Mouse (Mus musculus): ENCODE results near the gene Klhl6. TPM values are rescaled to one million over a fixed set of nuclear protein-coding genes. Genes with fewer than 3 reads are reported as not detected.

Gene Klhl6
- polyA plus RNA-seq, 1 experiment from 2014 or later, result 7.9 TPM

- WGBS, result 73% methylated on average over 1 of the region's 1 CpGs
- no peak for ATAC-seq (ENCODE audit: insufficient read depth, low FRiP score)
- no peaks in the 10 kb centered on the region for H3K4me1 ChIP-seq (ENCODE audit: control insufficient read depth, insufficient read depth, low read length)
- no peak overlapping the region for H3K27ac ChIP-seq (ENCODE audit: low read length)
- H3K9me3 ChIP-seq (replicated peaks; ENCODE audit: control insufficient read depth, low read length), result no peaks in the 10 kb centered on the region
- H3K9ac ChIP-seq (ENCODE audit: low read length), result no peak overlapping the region
- H3K4me2 ChIP-seq (ENCODE audit: low read depth, low read length), result no peak overlapping the region
- no peak overlapping the region for H3K4me3 ChIP-seq (replicated peaks; ENCODE audit: low read length)
- no peaks in the 10 kb centered on the region for H3K36me3 ChIP-seq (ENCODE audit: control insufficient read depth, insufficient read depth, low read length)
- H3K27me3 ChIP-seq (ENCODE audit: control insufficient read depth, insufficient read depth, low read length), result no peaks in the 10 kb centered on the region
Observed at GRCm38 (mm10) chr16:19966437-19966836, 16.4 kb downstream of the Klhl6 start.

DNA sequence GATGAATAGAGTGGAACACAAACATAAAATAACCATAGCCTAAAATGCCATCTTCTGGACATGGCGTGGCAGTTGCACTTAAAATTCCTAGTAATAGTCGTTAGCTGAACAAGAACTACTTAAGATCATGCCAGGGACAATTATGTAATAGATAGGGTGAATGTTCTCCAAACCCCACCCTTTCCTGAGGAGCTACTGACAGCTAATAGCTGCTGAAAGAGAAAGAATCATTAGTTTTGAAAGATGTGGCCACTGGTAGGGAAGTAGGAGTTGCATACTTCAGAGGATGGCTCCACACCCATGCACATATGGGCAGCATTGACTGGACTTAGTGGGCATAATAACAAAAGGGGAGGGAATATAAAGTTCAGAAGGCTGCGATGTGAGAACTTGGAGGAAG is 19.9 kb downstream of the Klhl6 start:
- no peak overlapping the region for H3K4me3 ChIP-seq (replicated peaks; ENCODE audit: low read length)
- no peak overlapping the region for H3K4me2 ChIP-seq (ENCODE audit: low read depth, low read length)
- 84% methylated on average over 3 of the region's 3 CpGs for WGBS
- no peaks in the 10 kb centered on the region for H3K4me1 ChIP-seq (ENCODE audit: control insufficient read depth, insufficient read depth, low read length)
- no peak for ATAC-seq (ENCODE audit: insufficient read depth, low FRiP score)
- no peaks in the 10 kb centered on the region for H3K27me3 ChIP-seq (ENCODE audit: control insufficient read depth, insufficient read depth, low read length)
- H3K9me3 ChIP-seq (replicated peaks; ENCODE audit: control insufficient read depth, low read length), result no peaks in the 10 kb centered on the region
- no peak overlapping the region for H3K27ac ChIP-seq (ENCODE audit: low read length)
- no peaks in the 10 kb centered on the region for H3K36me3 ChIP-seq (ENCODE audit: control insufficient read depth, insufficient read depth, low read length)
- H3K9ac ChIP-seq (ENCODE audit: low read length), result no peak overlapping the region

DNA sequence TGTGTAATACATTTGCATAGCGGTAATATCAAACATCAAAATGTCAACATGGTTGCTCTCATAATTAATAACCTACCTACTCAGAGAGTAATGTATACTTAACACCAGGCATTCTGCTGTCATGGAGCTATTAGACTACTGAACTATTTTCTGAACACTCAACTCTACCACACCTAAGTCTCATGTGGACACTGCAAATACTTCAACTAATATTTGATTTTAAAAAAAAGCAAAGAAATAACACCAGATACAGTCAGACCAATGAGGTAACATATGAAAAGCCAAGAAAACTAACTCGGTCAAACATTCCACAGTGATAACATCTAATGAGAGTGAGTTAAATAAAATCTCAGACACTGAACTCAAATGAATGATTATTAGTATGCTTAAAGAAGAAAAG is 21.8 kb downstream of the Klhl6 start:
- Histone ChIP-seq H3K4me2 (ENCODE audit: low read depth, low read length) (no peak overlapping the region), H3K36me3 (ENCODE audit: control insufficient read depth, insufficient read depth, low read length) (no peaks in the 10 kb centered on the region), H3K9ac (ENCODE audit: low read length) (no peak overlapping the region), H3K27me3 (ENCODE audit: control insufficient read depth, insufficient read depth, low read length) (no peaks in the 10 kb centered on the region), H3K4me1 (ENCODE audit: control insufficient read depth, insufficient read depth, low read length) (no peaks in the 10 kb centered on the region), H3K9me3 (replicated peaks; ENCODE audit: control insufficient read depth, low read length) (no peaks in the 10 kb centered on the region), H3K27ac (ENCODE audit: low read length) (no peak overlapping the region), H3K4me3 (replicated peaks; ENCODE audit: low read length) (no peak overlapping the region)
- peak; percentile 75; the same call in 1 of the 2 replicates for ATAC-seq (ENCODE audit: insufficient read depth, low FRiP score)
- 57% methylated on average over 2 of the region's 2 CpGs for WGBS

DNA sequence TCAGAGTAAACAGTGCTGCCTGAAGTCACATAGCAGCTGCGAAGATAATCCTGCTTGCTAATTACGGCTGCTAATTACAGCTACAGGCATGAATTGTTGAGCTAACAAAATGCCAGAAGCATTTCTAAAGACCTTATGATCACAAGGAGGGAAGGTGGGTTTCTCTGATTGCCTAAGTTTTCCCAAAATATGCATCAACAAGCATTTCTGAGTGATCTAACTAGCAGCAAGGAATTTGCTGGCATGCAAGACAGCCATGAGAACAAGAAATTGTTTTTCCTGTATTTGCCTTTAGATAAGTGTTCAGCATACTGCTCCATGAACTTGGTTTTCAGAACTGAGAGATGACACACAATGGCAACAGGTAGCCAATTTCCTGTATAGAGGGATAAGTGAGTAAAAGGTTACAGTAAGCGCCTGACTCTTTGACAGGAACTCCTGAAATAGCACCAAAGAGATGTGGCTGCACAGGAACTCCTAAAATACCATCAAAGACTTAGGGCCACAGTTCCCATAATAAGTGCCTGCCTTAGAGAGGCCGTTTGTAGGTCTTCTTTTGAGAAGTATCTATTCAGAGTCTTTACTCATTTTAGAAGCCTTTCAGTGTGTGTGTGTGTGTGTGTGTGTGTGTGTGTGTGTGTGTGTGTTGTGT is 22.3 kb downstream of the Klhl6 start:
- H3K27me3 ChIP-seq (ENCODE audit: control insufficient read depth, insufficient read depth, low read length), result no peaks in the 10 kb centered on the region
- no peak overlapping the region for H3K4me3 ChIP-seq (replicated peaks; ENCODE audit: low read length)
- H3K4me1 ChIP-seq (ENCODE audit: control insufficient read depth, insufficient read depth, low read length), result no peaks in the 10 kb centered on the region
- no peaks in the 10 kb centered on the region for H3K9me3 ChIP-seq (replicated peaks; ENCODE audit: control insufficient read depth, low read length)
- no peaks in the 10 kb centered on the region for H3K36me3 ChIP-seq (ENCODE audit: control insufficient read depth, insufficient read depth, low read length)
- no peak for ATAC-seq (ENCODE audit: insufficient read depth, low FRiP score)
- no peak overlapping the region for H3K9ac ChIP-seq (ENCODE audit: low read length)
- WGBS, result 63% methylated on average over 4 of the region's 4 CpGs
- H3K27ac ChIP-seq (ENCODE audit: low read length), result no peak overlapping the region
- no peak overlapping the region for H3K4me2 ChIP-seq (ENCODE audit: low read depth, low read length)

DNA sequence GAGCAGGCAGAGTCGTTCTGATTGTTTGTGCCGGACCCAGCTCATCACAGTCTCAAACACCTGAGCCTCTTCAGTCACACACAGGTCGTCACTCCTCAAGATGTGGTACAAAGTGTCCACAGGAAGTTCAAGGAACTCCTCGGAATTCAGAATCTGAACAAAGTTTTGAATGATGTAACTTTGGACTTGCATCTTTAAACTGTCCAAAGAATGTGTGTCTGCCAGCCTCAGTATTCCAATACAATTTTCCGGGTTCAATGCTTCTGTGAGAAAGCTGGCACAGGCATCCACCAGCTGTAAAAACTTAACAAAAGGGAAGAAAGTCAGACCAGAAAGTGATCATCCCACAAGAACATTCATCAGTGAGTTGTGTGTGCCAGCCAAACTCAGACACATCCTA is 25.8 kb downstream of the Klhl6 start:
- Histone ChIP-seq H3K4me2 (ENCODE audit: low read depth, low read length) (no peak overlapping the region), H3K4me3 (replicated peaks; ENCODE audit: low read length) (no peak overlapping the region), H3K36me3 (ENCODE audit: control insufficient read depth, insufficient read depth, low read length) (no peaks in the 10 kb centered on the region), H3K9me3 (replicated peaks; ENCODE audit: control insufficient read depth, low read length) (no peaks in the 10 kb centered on the region), H3K9ac (ENCODE audit: low read length) (no peak overlapping the region), H3K27me3 (ENCODE audit: control insufficient read depth, insufficient read depth, low read length) (no peaks in the 10 kb centered on the region), H3K27ac (ENCODE audit: low read length) (no peak overlapping the region), H3K4me1 (ENCODE audit: control insufficient read depth, insufficient read depth, low read length) (no peaks in the 10 kb centered on the region)
- ATAC-seq (ENCODE audit: insufficient read depth, low FRiP score), result no peak
- WGBS, result 72% methylated on average over 5 of the region's 5 CpGs

GRCm38 (mm10) chr16:19947336-19947735 is 35.5 kb downstream of the Klhl6 start:
- WGBS, result 88% methylated on average over 3 of the region's 3 CpGs
- H3K27me3 ChIP-seq (ENCODE audit: control insufficient read depth, insufficient read depth, low read length), result no peaks in the 10 kb centered on the region
- H3K4me1 ChIP-seq (ENCODE audit: control insufficient read depth, insufficient read depth, low read length), result no peaks in the 10 kb centered on the region
- H3K4me3 ChIP-seq (replicated peaks; ENCODE audit: low read length), result no peak overlapping the region
- no peaks in the 10 kb centered on the region for H3K9me3 ChIP-seq (replicated peaks; ENCODE audit: control insufficient read depth, low read length)
- no peak overlapping the region for H3K4me2 ChIP-seq (ENCODE audit: low read depth, low read length)
- ATAC-seq (ENCODE audit: insufficient read depth, low FRiP score), result no peak
- H3K9ac ChIP-seq (ENCODE audit: low read length), result no peak overlapping the region
- H3K36me3 ChIP-seq (ENCODE audit: control insufficient read depth, insufficient read depth, low read length), result no peaks in the 10 kb centered on the region
- H3K27ac ChIP-seq (ENCODE audit: low read length), result no peak overlapping the region

GRCm38 (mm10) chr16:19946578-19947298 is 36.1 kb downstream of the Klhl6 start:
- no peaks in the 10 kb centered on the region for H3K27me3 ChIP-seq (ENCODE audit: control insufficient read depth, insufficient read depth, low read length)
- H3K9ac ChIP-seq (ENCODE audit: low read length), result no peak overlapping the region
- no peaks in the 10 kb centered on the region for H3K4me1 ChIP-seq (ENCODE audit: control insufficient read depth, insufficient read depth, low read length)
- no peaks in the 10 kb centered on the region for H3K9me3 ChIP-seq (replicated peaks; ENCODE audit: control insufficient read depth, low read length)
- H3K4me2 ChIP-seq (ENCODE audit: low read depth, low read length), result no peak overlapping the region
- H3K36me3 ChIP-seq (ENCODE audit: control insufficient read depth, insufficient read depth, low read length), result no peaks in the 10 kb centered on the region
- H3K4me3 ChIP-seq (replicated peaks; ENCODE audit: low read length), result no peak overlapping the region
- 78% methylated on average over 11 of the region's 11 CpGs for WGBS
- H3K27ac ChIP-seq (ENCODE audit: low read length), result no peak overlapping the region
- ATAC-seq (ENCODE audit: insufficient read depth, low FRiP score), result no peak

DNA sequence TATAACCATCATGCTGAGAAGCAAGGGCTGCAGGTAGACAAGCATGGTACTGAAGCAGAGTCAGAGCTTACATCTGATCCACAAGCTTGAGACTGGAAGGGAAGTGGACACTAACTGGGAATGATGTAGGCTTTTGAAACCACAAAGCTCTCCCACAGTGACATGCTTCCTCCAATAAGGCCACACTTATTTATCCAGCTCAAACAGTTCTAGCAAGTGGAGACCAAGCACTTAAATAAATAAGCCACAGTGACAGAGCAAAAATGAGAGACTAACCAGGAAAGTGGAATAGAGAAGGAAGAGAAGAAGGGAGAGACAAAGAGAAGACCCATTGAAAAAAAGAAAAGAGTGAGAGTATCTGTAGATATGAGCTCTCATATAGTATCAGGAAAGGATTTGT is 62.0 kb downstream of the Klhl6 start:
- H3K4me2 ChIP-seq (ENCODE audit: low read depth, low read length), result no peak overlapping the region
- H3K36me3 ChIP-seq (ENCODE audit: control insufficient read depth, insufficient read depth, low read length), result no peaks in the 10 kb centered on the region
- no peaks in the 10 kb centered on the region for H3K4me1 ChIP-seq (ENCODE audit: control insufficient read depth, insufficient read depth, low read length)
- H3K9ac ChIP-seq (ENCODE audit: low read length), result no peak overlapping the region
- H3K4me3 ChIP-seq (replicated peaks; ENCODE audit: low read length), result no peak overlapping the region
- no peaks in the 10 kb centered on the region for H3K9me3 ChIP-seq (replicated peaks; ENCODE audit: control insufficient read depth, low read length)
- ATAC-seq (ENCODE audit: insufficient read depth, low FRiP score), result no peak
- H3K27me3 ChIP-seq (ENCODE audit: control insufficient read depth, insufficient read depth, low read length), result no peaks in the 10 kb centered on the region
- H3K27ac ChIP-seq (ENCODE audit: low read length), result no peak overlapping the region

DNA sequence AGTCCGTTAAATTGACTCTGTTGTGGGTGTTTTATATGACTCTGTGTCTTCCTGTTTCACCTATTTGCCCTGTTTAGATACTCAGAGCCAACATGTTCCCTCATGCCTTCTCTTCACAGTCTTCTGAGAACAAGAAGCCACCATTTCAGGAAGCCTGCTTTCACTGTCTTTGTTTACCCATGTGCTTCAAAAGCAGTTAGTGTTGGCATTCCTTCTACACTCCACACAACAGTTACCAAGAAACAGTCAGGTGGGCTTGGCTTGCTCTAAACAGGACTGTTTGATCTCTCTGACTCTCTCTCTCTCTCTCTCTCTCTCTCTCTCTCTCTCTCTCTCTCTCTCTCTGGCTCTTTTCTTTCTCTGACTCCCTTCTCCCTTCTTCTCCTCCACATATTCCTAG is 64.6 kb downstream of the Klhl6 start:
- Histone ChIP-seq H3K36me3 (ENCODE audit: control insufficient read depth, insufficient read depth, low read length) (no peaks in the 10 kb centered on the region), H3K27ac (ENCODE audit: low read length) (no peak overlapping the region), H3K4me3 (replicated peaks; ENCODE audit: low read length) (no peak overlapping the region), H3K9ac (ENCODE audit: low read length) (no peak overlapping the region), H3K4me1 (ENCODE audit: control insufficient read depth, insufficient read depth, low read length) (no peaks in the 10 kb centered on the region), H3K9me3 (replicated peaks; ENCODE audit: control insufficient read depth, low read length) (no peaks in the 10 kb centered on the region), H3K4me2 (ENCODE audit: low read depth, low read length) (no peak overlapping the region), H3K27me3 (ENCODE audit: control insufficient read depth, insufficient read depth, low read length) (no peaks in the 10 kb centered on the region)
- WGBS, result 56% methylated on average over 1 of the region's 1 CpGs
- ATAC-seq (ENCODE audit: insufficient read depth, low FRiP score), result no peak
